ENCODE assay signal across 8 mouse cellular contexts in genomic region chr5:35313826-35314586, GRCm38 (mm10). TPM values are rescaled to one million over a fixed set of nuclear protein-coding genes. Genes with fewer than 3 reads are reported as not detected.
DNase-seq lines count a peak whose midpoint lies in the region; ATAC-seq and TF ChIP-seq lines count a peak whose summit lies in the region.

No protein-coding gene starts in this region.

- peak; percentile 80 for ATAC-seq in frontal cortex, adult (ENCODE audit: low TSS enrichment)
- ATAC-seq in embryonic facial prominence, embryonic 15.5 days (ENCODE audit: insufficient number of reproducible peaks, low FRiP score, low TSS enrichment, low read depth), result no peak
- ATAC-seq in liver, embryonic 16.5 days (ENCODE audit: low read depth), result no peak
- no peak for ATAC-seq in stomach, embryonic 14.5 days (ENCODE audit: insufficient number of reproducible peaks, insufficient read depth, low FRiP score, low read depth)

- H3K27ac ChIP-seq in embryonic facial prominence, embryonic 15.5 days (replicated peaks), result no peak overlapping the region
- peak overlapping the region; percentile 62 for H3K27ac ChIP-seq in kidney, adult 2 months (ENCODE audit: insufficient read depth, low read depth, low read length)
- no peak overlapping the region for H3K27ac ChIP-seq in liver, embryonic 16.5 days (ENCODE audit: low read length)
- no peak overlapping the region for H3K27ac ChIP-seq in stomach, embryonic 14.5 days (ENCODE audit: low read length)

- peaks cover 13% of the 10 kb centered on the region for H3K4me1 ChIP-seq in embryonic facial prominence, embryonic 15.5 days
- H3K4me1 ChIP-seq in kidney, adult 2 months (ENCODE audit: control insufficient read depth, insufficient read depth, low read length), result peaks cover 16% of the 10 kb centered on the region
- H3K4me1 ChIP-seq in liver, embryonic 16.5 days (ENCODE audit: control insufficient read depth, low read depth, low read length), result no peaks in the 10 kb centered on the region
- H3K4me1 ChIP-seq in stomach, embryonic 14.5 days (ENCODE audit: control insufficient read depth, insufficient read depth, low read length), result no peaks in the 10 kb centered on the region

- H3K9me3 ChIP-seq in embryonic facial prominence, embryonic 15.5 days (replicated peaks), result no peaks in the 10 kb centered on the region
- no peaks in the 10 kb centered on the region for H3K9me3 ChIP-seq in liver, embryonic 16.5 days (replicated peaks; ENCODE audit: control insufficient read depth, low read length)
- H3K9me3 ChIP-seq in stomach, embryonic 14.5 days (ENCODE audit: control insufficient read depth, low read depth, low read length), result no peaks in the 10 kb centered on the region

- peak overlapping the region; percentile 28 for H3K4me3 ChIP-seq in embryonic facial prominence, embryonic 15.5 days (replicated peaks)
- H3K4me3 ChIP-seq in kidney, adult 2 months (ENCODE audit: insufficient read depth, low read depth, low read length), result no peak overlapping the region; the same call in 1 of the 2 replicates
- no peak overlapping the region for H3K4me3 ChIP-seq in liver, embryonic 16.5 days (ENCODE audit: low read depth, low read length)
- H3K4me3 ChIP-seq in stomach, embryonic 14.5 days (ENCODE audit: low read depth, low read length), result peak overlapping the region; percentile 9

- H3K4me2 ChIP-seq in embryonic facial prominence, embryonic 15.5 days (replicated peaks), result peak overlapping the region; percentile 47
- H3K4me2 ChIP-seq in liver, embryonic 16.5 days (ENCODE audit: low read depth, low read length), result peak overlapping the region; percentile 7; the same call in 1 of the 2 replicates
- H3K4me2 ChIP-seq in stomach, embryonic 14.5 days (replicated peaks; ENCODE audit: low read depth, low read length), result peak overlapping the region; percentile 35

- peaks cover 28% of the 10 kb centered on the region for H3K27me3 ChIP-seq in embryonic facial prominence, embryonic 15.5 days
- H3K27me3 ChIP-seq in kidney, adult 2 months (replicated peaks; ENCODE audit: control insufficient read depth, insufficient read depth, low read length), result no peaks in the 10 kb centered on the region
- peaks cover 13% of the 10 kb centered on the region for H3K27me3 ChIP-seq in liver, embryonic 16.5 days (ENCODE audit: control insufficient read depth, insufficient read depth, low read depth, low read length)
- H3K27me3 ChIP-seq in stomach, embryonic 14.5 days (ENCODE audit: control insufficient read depth, insufficient read depth, low read length), result peaks cover 10% of the 10 kb centered on the region; the same call in 1 of the 2 replicates

- no peak for TF ChIP-seq POLR2A in kidney, adult 2 months (IDR thresholded peaks at IDR 0.05; ENCODE audit: low read depth, low read length)

- H3K9ac ChIP-seq in embryonic facial prominence, embryonic 15.5 days, result no peak overlapping the region
- no peak overlapping the region for H3K9ac ChIP-seq in liver, embryonic 16.5 days (ENCODE audit: low read depth, low read length)
- H3K9ac ChIP-seq in stomach, embryonic 14.5 days (replicated peaks; ENCODE audit: low read depth, low read length), result no peak overlapping the region

- WGBS in embryonic facial prominence, embryonic 15.5 days, result 16% methylated on average over 18 of the region's 18 CpGs
- 7% methylated on average over 18 of the region's 18 CpGs for WGBS in kidney, adult 2 months
- 10% methylated on average over 18 of the region's 18 CpGs for WGBS in liver, embryonic 16.5 days (ENCODE audit: insufficient replicate concordance)
- 21% methylated on average over 18 of the region's 18 CpGs for WGBS in stomach, embryonic 14.5 days

- DNase-seq in frontal cortex, postnatal 14 days (ENCODE audit: low spot score in 2 of 2), result no peak
- peak; percentile 25 for DNase-seq in Muller cell, postnatal 12 days (ENCODE audit: inconsistent ontology term)
- DNase-seq in kidney, adult 2 months, result peak; percentile 11
- no peak for DNase-seq in adrenal gland, adult 8-10 months

- TF ChIP-seq CTCF in kidney, adult 2 months (conservative IDR thresholded peaks at IDR 0.05; ENCODE audit: insufficient read depth, insufficient read length, low read depth, low read length), result no peak

- H3K36me3 ChIP-seq in embryonic facial prominence, embryonic 15.5 days, result no peaks in the 10 kb centered on the region
- H3K36me3 ChIP-seq in kidney, adult 2 months (ENCODE audit: control insufficient read depth, insufficient read depth, low read length), result no peaks in the 10 kb centered on the region
- H3K36me3 ChIP-seq in liver, embryonic 16.5 days (ENCODE audit: control insufficient read depth, insufficient read depth), result no peaks in the 10 kb centered on the region
- H3K36me3 ChIP-seq in stomach, embryonic 14.5 days (ENCODE audit: control insufficient read depth, insufficient read depth, low read length), result no peaks in the 10 kb centered on the region

RNA-seq across cellular contexts. Expression of gene Adra2c, which starts 35.9 kb away (rescaled TPM):
- 0.28 and 0.37 TPM in 2 replicates for polyA plus RNA-seq in embryonic facial prominence, embryonic 15.5 days (2015; fragmentation: Nextera tagmentation; extraction: Ambion mirVana)
- 1.8 and 2.1 TPM in 2 replicates for polyA plus RNA-seq in kidney, adult 2 months (2012; rRNA removed)
- polyA plus RNA-seq in liver, embryonic 16.5 days (2015; fragmentation: Nextera tagmentation; extraction: Ambion mirVana), result not detected in 2 replicates
- polyA plus RNA-seq in stomach, embryonic 14.5 days (2014; fragmentation: Nextera tagmentation; extraction: Ambion mirVana), result not detected in 2 replicates
- 1 to 10 TPM; 1.1 to 2.1 (median 1.3) TPM for total RNA-seq in adrenal gland, adult 8-10 months (2022)

Comparison
In these comparisons a context has a peak if more than half of its experiments do, and no peak if none do; other contexts are left out.
1. DNase-seq: peak in Muller cell, postnatal 12 days (single experiment) and kidney, adult 2 months (single experiment); none in frontal cortex, postnatal 14 days (0 of 2) and adrenal gland, adult 8-10 months (single experiment).
2. H3K4me3 ChIP-seq: peak in embryonic facial prominence, embryonic 15.5 days (single experiment) and stomach, embryonic 14.5 days (single experiment); none in kidney, adult 2 months (single experiment) and liver, embryonic 16.5 days (single experiment).
3. Peak in every context shown above with its lines, with median percentiles within 50 percentile points of each other: H3K4me2 ChIP-seq.